Mouse (Mus musculus): ENCODE results near the gene Tssk6. TPM values are rescaled to one million over a fixed set of nuclear protein-coding genes. Genes with fewer than 3 reads are reported as not detected.
"Not testable (repeated sequence)": the region's sequence is repeated elsewhere in the genome, so short reads cannot be mapped to it uniquely, and the experiment has no call there.

The Tssk6 gene
- polyA plus RNA-seq, 1 experiment = 0.22 TPM

DNA sequence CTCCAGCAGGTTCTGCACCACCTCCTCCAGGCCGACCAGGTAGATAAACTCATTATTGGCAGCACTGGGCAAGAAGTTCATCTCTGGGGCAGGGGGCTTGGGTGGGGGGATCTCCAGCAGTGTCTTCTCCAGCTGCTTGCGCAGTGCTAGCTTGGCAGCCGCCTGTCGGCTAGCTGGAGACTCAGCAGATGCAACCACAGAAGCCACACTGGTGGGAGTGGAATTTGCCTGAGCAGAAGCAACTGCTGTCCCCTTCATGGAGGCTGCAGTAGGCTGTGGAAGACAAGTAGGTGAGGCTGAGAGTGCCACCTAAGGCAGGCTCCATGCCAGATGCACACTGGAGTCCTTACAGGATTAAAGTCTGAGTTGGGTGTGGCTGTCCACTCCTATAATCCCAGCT is 12.5 kb downstream of the Tssk6 start:
- DNase-seq (ENCODE audit: extremely low spot score in 1 of 2, low spot score in 1 of 2) = no peak

DNA sequence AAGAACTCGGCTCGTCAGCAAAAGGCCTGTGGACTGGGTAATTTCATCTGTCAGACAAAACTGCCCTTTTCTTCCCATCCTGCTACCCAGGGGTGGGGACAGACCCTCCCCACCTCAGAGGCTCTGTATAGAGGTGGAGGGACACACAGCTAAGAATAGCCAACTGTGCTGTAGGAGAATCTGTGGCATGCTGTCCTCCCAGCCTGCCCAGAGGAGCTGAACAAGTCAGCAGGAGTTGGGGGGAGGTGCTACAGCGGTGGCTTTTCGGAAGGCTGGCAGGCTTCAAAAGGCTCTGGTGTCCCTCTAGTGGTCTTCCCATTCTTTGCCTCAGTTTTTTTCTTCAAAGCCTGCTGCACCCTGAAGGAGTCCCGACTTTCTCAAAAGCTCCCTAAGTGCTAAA is 13.8 kb downstream of the Tssk6 start:
- DNase-seq (ENCODE audit: extremely low spot score in 1 of 2, low spot score in 1 of 2) = peak in 1 of 2 experiments; percentile 54

DNA sequence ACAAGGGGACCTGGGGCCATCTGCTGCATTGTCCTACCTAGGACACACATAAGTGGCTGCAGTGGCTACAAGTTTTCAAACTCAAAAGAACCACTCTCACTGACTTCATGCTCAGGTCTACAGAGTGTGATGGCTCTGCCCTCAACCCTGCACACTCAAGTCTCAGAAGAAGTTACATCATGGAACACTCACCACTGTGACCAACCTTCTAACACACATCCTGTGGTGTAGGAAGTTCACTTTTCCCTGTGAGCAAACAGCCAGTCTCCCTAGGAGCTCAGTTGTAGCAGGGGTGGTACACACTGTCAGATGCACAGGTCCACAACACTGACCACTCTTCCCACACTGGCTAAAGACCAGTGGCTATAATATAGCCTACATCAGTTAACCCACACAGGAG is 16.5 kb downstream of the Tssk6 start:
- no peak for DNase-seq (ENCODE audit: extremely low spot score in 1 of 2, low spot score in 1 of 2)

DNA sequence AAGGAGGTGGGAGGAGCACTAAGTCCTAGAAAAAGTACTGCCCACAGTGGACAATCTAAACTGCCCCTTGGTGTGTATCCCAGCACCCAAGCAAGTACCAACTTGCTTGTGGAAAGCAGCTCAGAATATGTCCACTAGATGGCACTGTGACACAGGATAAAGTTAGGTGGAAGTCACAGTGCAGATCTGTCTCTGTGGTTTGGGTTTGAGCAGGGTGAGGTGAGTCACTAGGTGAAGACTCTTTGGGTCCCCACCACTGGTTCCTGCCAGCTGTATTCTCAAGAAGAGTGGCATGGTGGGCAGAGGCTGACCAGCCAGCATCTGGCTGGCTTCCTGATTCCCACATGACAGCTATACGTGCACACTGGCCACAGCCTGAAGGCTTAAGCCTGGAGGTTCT is 17.0 kb downstream of the Tssk6 start:
- peak; percentile 54 to 95 for DNase-seq (ENCODE audit: extremely low spot score in 1 of 2, low spot score in 1 of 2)

DNA sequence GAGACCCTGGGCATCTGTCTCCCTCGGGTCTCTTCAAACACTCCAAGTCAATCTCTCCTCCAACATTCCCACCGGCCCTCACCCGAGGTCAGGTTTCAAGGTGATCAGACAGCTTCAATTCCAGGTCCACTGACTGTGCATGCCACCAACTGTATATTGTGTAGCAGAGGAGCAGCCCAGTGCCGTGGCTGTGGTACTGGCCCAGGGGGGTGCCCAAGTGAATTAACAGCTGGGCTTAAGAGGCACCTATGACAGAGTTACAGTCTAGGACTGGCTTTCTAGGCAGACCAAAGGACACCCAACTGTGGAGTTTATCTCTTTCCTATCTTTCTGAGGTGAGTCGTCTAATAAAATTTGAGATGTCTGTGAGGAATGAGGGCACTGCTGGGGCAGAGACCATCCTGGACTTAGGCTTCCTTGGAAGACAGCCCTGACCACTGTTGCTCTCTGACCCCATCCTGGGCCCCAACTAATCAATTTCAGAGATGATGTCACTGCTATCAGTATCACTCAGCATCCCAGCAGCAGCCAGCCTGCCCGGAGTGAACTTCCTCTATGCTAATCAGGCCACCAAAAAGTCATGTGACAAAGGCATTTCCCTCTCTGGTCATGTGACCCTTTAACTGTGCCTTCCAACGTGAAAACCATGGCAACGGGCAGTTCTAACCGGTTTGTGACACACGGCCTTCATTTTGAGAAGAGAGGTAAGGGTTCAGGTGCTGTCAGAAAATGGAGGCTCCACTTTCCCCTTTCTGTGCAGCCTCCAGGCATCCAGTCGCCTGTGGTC is 18.1 kb downstream of the Tssk6 start:
- peak in 1 of 2 experiments; percentile 37 for DNase-seq (ENCODE audit: extremely low spot score in 1 of 2, low spot score in 1 of 2)

DNA sequence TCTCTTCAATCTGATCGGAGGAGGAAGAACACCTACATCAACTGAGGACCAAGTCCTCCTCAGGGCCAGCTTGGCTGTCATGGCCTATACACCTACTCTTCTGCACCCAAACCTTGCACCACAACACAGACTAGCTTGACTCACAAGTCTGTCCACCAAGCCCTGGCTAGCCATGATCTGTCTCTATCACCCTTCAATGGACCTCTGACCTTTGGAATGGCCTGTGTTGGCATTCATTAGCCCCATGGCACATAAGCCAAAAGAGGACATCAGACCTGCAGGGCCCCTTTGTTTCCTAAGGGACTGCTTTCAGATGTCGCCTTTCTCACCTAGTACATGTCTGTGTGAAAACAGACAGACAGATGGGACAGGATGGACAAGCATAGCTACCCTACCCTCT is 19.2 kb downstream of the Tssk6 start:
- no peak for DNase-seq (ENCODE audit: extremely low spot score in 1 of 2, low spot score in 1 of 2)

DNA sequence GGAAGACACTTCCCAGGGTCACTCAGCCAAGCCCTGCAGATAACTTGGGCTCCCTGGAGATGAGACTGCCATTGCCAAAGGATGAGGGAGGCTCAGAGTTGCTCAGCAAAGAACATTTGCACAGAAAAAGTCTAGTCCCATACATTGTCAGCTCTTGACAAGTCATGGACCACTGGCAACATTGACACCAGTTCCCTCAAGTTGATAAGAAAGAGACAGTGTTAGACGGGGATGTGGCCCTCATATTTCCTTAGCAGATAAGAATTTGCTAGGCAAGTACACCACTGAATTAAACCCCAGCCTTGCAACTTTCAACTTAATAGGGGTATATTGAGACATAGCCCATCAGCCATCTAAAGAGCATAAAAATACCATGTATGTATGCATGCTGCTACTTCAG is 22.0 kb downstream of the Tssk6 start:
- DNase-seq (ENCODE audit: extremely low spot score in 1 of 2, low spot score in 1 of 2) = no peak

DNA sequence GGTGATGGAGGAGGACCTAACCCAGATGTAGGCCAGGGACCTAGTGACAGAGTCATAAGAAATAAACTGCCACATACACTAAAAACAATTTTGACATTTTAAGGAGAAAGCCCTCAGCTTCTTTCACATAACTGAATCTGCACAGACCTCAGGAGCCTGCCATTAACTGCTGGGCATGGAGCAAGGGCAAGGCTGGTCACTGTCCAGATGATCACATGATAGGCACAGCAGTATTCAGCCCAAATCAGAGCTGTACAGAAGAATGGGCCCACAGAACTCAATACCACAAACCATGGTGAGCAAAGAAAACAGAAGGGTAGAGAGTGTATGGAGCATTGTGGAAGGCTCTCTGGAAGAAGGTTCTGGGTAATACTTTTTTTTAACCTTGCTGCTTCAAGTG is 24.9 kb downstream of the Tssk6 start:
- DNase-seq (ENCODE audit: extremely low spot score in 1 of 2, low spot score in 1 of 2) = no peak

DNA sequence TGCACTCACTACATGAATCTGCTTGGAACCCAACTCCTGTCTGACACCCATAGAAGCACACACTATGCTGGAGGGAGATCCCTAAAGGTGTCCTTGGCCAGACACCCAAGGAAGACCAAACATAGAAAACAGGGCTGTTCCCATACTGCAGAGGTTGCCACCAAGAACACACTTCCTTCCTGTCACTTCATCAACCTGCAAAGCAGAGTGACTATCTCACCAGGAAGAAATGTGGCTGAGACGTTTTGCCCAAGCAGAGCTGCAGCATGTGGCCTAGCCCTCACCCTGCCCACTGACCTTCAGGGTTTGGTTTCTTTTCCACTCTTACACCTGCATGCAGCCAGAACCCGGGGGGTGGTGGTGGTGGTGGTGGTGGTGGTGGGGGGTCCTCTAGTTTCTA is 31.8 kb downstream of the Tssk6 start:
- DNase-seq (ENCODE audit: extremely low spot score in 1 of 2, low spot score in 1 of 2) = no peak

DNA sequence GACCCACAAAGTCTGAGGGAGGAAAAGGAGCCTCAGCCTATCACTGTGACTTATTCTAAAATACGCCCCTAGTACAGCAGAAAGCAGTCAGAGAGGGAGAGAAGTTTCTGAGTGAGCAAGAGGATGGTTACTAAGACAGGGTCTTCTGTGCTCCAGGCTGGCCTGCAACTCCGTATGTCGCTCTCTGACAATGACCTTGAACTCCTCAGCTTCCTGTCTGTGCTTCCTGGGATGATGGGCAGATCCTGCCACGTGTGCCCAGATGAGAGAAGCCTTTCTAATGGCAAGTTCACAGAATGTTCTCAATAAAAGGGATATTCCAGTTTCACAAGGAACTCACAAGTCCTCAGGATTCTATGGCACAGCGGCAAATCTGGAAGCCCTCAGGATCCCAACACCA is 32.6 kb downstream of the Tssk6 start:
- no peak for DNase-seq (ENCODE audit: extremely low spot score in 1 of 2, low spot score in 1 of 2)

DNA sequence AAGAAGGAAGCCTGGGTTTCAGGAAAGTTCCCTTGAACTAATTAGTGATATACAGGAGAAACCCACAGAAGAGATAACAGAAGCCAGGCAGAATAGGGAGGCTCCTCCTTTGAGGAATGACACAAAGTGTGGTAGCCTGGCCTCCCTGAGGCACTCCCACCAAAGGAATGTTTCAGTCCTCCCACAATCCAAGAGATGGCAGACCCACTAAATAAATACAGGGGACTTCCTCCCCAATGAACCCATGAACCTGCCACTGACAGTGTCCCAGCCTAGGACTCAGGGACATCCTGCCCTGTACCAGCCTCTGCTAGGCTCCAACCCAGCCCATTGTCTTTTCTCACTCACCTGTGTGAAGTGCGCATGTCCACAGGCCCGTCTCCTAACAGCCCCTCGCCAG is 33.4 kb downstream of the Tssk6 start:
- no peak for DNase-seq (ENCODE audit: extremely low spot score in 1 of 2, low spot score in 1 of 2)

DNA sequence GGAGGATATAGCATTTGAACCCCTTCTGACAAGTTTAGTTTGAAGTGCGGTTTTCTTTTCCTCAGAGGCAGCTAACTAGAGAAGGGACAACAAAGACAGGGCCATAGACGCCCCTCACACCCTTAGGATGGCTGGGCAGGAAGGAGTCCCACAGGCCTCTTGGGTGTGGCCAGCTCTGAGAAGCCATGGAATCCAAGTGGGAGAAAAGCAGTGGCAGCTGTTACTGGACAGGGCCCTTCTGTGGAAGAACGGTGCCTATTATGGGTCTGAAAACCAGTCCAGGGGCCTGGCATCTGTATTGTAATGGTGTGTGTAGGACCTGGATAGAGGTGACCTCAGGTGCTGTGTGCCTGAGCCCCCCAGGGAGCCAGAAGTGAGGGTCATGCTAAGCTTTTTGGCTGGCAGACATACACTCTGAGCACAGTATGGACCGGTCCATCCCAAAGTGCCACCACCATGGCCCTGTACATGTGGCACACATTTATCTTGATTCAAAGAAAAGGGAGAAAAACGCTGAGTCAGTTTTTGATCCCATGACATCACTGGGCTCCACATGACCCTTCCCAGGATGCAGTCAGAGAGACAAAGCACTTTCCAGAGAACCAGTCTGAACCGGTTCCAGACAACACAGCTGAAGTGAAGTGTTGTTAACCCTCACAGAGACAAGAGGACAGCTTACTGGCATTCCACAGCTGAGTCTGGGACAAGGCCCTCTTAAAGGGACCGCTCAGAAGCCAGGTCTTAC is 34.2 kb downstream of the Tssk6 start:
- DNase-seq (ENCODE audit: extremely low spot score in 1 of 2, low spot score in 1 of 2) = peak in 1 of 2 experiments; percentile 17

DNA sequence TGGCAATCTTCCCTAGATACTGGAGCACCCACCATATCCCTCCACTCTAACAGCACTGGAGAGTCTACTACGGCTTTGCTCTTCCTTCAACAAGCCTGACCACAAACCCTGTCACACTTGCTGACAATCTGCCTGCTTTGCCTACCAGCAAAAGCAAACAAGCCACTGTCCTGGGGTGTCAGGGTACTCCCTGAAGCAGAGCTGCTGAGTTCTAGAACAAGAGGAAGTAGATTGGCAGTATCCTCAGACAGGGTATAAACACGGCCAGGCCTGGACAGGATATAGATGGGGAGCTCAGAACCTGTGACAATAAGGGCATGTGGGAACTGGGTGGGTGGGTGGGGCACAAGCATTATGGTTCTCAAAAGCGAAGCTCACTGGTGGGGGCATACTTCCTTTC is 35.5 kb downstream of the Tssk6 start:
- DNase-seq (ENCODE audit: extremely low spot score in 1 of 2, low spot score in 1 of 2) = no peak

DNA sequence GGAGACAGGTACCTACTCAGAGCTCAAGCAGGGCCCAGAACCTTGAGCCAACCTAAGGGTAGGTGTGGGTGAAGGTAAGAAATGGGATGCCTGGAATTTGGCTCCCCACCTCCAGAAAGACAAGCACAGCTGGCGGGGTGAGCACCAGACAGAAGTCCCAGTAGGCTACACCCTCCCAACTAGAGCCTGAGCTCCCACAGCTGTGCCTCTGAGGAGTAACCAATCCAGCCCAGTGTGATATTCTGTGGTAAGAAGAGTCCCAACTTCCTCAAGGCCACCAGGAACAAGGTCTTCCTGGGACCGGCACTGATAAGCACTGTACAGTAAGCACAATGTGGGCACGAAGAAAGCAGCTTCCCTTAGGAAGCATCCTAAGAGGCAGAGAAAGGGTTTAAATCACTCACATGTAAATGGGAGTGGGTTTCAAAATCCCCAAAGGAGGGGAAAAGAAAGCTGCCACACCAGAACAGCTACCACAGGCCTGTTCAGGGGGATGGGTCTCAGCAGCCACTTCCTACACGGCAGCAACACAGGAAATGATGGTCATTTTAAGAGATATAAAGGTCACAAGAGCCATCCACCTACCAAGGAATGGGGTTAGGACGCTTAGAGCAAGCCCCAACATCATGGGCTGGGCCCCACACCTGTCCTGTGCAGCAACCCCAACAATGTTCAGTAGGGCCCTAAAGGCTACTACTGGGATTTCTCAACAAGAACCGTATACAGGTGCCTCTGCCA is 36.4 kb downstream of the Tssk6 start:
- no peak for DNase-seq (ENCODE audit: extremely low spot score in 1 of 2, low spot score in 1 of 2)

DNA sequence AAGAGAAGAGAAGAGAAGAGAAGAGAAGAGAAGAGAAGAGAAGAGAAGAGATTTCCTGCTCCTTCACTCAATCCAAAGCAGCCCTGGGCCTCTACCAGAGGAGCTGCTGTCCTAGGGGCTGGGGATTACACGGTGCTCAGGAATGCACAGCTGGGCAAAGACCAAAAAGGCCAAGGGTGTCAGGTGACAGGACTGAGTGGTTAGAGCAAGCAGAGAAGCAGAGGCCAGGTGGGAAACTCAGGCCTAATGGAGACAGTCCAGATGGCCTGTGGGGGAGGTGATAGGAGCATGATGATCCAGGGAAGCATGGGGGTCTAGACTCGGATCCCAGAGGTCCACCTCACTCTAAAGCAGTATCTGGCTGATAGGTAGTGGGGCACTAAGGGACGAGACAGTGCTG is 37.6 kb downstream of the Tssk6 start:
- DNase-seq (ENCODE audit: extremely low spot score in 1 of 2, low spot score in 1 of 2) = no peak

DNA sequence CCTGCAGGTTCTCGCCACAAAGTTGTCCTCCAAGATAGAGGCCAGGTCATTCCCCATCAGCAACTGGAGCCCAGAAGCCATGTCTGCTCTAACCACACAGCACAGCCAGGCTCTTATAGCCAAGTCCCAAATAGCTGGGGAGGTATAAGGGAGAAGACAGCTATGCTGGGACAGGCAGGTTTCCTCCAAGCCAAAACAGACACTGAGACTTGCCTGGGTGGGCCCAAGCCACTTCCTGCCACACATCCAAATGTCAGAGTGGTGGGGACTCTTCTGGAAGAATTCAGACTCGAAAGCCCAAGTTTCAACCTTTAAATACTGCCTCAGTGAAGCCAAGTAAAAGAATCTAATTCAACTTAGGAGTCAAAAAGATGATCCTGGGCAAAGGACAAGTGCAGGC is 38.4 kb downstream of the Tssk6 start:
- no peak for DNase-seq (ENCODE audit: extremely low spot score in 1 of 2, low spot score in 1 of 2)

DNA sequence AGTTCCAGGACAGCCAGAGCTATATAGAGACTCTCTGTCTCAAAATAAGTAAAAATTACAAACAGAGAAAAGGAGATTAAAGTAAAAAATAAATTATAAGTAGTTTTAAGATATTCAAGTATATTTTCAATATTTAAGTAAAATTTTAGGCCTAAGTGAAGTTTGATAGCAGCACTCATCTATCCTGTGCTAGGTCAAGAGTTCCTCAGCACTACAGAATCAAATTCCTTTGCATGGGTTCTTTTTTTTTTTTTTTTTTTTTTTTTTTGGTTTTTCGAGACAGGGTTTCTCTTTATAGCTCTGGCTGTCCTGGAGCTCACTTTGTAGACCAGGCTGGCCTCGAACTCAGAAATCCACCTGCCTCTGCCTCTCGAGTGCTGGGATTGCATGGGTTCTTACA is 40.5 kb downstream of the Tssk6 start:
- DNase-seq (ENCODE audit: extremely low spot score in 1 of 2, low spot score in 1 of 2) = not testable (repeated sequence)

DNA sequence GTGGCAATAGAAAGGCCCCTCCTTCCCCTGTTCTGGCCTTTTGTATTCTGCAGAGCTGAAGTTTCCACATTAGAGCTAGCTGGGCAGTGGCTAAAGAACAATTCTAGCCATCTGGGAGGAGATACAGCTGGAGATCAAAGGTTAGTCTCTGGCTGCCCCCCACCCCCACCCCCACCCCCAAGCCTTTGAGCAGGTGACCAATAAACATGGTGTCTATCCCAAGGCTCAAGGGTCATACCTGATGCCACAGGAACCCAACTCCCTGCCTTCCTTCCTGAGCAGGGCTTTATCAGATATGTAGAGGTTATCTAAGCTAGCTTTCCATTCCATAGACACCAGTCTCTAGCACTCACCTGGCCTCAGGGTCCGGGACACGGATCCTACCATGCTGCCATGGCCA is 48.3 kb downstream of the Tssk6 start:
- DNase-seq (ENCODE audit: extremely low spot score in 1 of 2, low spot score in 1 of 2) = no peak

Data from frontal cortex, adult 2 months (tissue).